Mouse (Mus musculus): ENCODE measurements around the gene Pde10a.

DNA sequence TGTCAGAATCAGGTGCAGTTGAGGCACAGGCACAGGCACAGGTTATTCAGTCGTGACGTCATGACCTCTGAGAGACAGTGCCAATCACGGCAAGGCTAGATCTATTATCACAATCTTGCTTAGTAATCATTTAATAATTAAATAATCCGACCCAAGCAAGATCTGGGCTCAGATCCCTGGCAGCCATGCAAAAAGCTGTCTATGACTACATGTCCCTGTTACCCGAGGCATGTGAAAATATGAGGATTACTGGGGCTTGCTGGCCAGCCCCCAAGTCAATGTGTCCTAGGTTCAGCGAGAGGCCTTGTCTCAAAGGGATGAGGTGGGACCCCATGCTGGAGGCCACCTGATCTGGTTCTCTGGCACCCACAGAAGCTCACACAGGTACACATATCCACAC, 11.3 kb downstream of the Pde10a start:
- no peak for TF ChIP-seq POLR2A (IDR thresholded peaks at IDR 0.05; ENCODE audit: low read depth, low read length)
- TF ChIP-seq CTCF (conservative IDR thresholded peaks at IDR 0.05; ENCODE audit: insufficient read depth, insufficient read length, low read depth, low read length) = no peak
